Mouse (Mus musculus) cerebellum, adult 2 months (tissue): ENCODE measurements around the gene 1700017B05Rik. TPM values are rescaled to one million over a fixed set of nuclear protein-coding genes. Genes with fewer than 3 reads are reported as not detected.
A peak's percentile ranks its signal among the peaks of the same experiment; 100 is the strongest.
"Not testable (repeated sequence)": the region's sequence is repeated elsewhere in the genome, so short reads cannot be mapped to it uniquely, and the experiment has no call there.

Source experiments
- DNase-seq, 2 experiments: peaks; one replicate each; pipeline ENCODE4 v3.0.0; 2021
- H3K27ac ChIP-seq: fragments of 200-500 bp; 2 replicates; pipeline ENCODE4 v1.5.1; 2012; ENCODE audit warnings: low read length, control low read depth, inconsistent platforms; ENCODE audit not compliant: insufficient read depth
- H3K27me3 ChIP-seq: fragments of 200-500 bp; 2 replicates; pipeline ENCODE4 v1.6.1; 2012; ENCODE audit warnings: inconsistent platforms, mild to moderate bottlenecking, low read length, moderate library complexity; ENCODE audit not compliant: control insufficient read depth, insufficient read depth
- H3K4me1 ChIP-seq: fragments of 200-500 bp; 2 replicates; pipeline ENCODE4 v1.6.1; 2011; ENCODE audit warnings: low read length; ENCODE audit not compliant: control insufficient read depth, insufficient read depth
- H3K4me3 ChIP-seq: fragments of 200-500 bp; replicated peaks from 2 replicates; pipeline ENCODE3; 2011; ENCODE audit warnings: mild to moderate bottlenecking, low read depth, low read length, control low read depth; ENCODE audit not compliant: insufficient read depth
- CTCF ChIP-seq: fragments of 200-500 bp; IDR thresholded peaks from 2 replicates; pipeline ENCODE4 v1.5.1; 2011; ENCODE audit warnings: low read depth, mild to moderate bottlenecking, control low read depth, low read length, moderate library complexity, borderline replicate concordance; ENCODE audit not compliant: insufficient read depth
- POLR2A ChIP-seq: fragments of 200-500 bp; IDR thresholded peaks from 2 replicates; pipeline ENCODE4 v1.6.1; 2011; ENCODE audit warnings: low read length, control low read depth, borderline replicate concordance; ENCODE audit not compliant: insufficient read depth
- WGBS: fragments of 180-500 bp; shearing (Covaris S2); methylation state at CpG from one replicate; pipeline ENCODE4 v1.1.7; 2018; 5-methylcytosine and 5-hydroxymethylcytosine counted together
- polyA plus RNA-seq: library from polyadenylated mRNA; depleted of rRNA; stranded (reverse); fragments of >200 nt; gene quantifications from 2 replicates; pipeline ENCODE4 v1.2.3, GENCODE M21; 2012; rRNA removed

The 1700017B05Rik gene
- polyA plus RNA-seq, result 4.9 and 6.0 TPM in 2 replicates

DNA sequence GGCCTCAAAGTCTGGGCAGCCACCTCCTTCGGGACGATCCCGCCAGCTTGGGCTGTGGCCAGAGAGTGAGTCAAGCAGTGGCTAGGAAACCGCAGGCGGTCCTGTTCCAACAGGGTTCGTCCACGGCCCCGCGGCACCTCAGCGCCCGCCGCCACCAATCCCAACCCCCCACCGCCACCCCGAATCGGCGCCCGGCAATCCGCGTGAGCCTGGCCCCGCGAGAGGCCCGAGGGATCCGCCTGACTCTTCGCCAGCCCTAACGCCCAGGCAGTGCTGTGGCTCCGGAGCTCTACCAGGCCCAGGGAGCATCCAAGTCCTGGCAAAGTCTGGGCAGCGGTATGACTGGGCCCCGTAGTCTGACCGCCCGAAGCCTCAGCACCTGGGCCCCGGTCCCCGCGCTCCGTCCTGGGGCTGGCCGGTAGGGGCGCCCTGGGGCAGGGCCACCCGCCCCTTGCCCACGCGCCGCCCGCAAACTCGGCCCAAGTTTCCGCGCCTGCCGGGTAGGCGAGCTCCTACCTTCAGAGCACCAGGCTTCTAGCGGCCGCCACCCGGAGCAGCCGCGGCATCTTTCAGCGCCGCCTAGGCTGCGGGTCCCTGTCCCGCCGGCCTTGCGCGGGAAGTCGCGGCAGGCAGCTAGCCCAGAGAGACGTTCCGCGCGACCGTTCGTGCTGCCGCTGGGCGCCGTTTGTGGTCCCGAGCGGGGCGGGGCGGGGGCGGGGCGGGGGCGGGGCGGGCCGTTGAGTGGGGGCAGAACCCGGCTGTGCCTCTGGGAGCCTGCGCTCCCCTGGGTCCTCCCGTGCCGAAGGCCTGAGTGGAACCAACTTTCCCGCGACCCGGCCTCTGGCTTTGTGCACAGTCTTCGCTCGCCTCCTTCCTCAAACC, at the start of gene 1700017B05Rik:
1700017B05Rik (minus strand) TSS at position 700 of the 882 bp plus-strand sequence.
- no peak within 1 kb of the TSS; the same call in 1 of the 2 replicates for H3K27ac ChIP-seq
- H3K4me3 ChIP-seq, result peak within 1 kb of the TSS; percentile 60
- 2% methylated on average over 86 of the region's 87 CpGs for WGBS
- no peaks in the 10 kb centered on the region; the same call in 1 of the 2 replicates for H3K4me1 ChIP-seq
- H3K27me3 ChIP-seq, result no peaks in the 10 kb centered on the region
- TF ChIP-seq CTCF (peak; percentile 26; the same call in 1 of the 2 replicates), POLR2A (no peak)
- DNase-seq, result peak; percentile 68 to 79

DNA sequence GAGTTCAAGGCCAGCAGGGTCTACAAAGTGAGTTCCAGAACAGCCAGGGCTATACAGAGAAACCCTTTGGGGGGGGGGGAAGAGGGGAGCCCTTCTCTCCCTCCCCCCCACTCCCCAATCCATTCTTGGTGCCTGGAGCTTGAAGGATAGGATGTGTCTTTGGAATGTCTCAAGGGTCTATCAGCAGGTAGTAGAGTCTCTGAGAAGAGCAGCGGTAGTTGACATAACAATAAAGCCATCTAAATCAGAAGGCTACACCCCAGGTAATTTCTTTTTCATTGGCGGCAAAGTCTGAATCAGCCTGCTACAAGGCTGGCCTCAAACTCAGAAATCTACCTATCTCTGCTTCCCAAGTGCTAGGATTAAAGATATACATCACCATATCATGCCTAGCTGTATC, 48.5 kb upstream of the 1700017B05Rik start:
- TF ChIP-seq POLR2A (no peak), CTCF (no peak)
- no peak for DNase-seq

DNA sequence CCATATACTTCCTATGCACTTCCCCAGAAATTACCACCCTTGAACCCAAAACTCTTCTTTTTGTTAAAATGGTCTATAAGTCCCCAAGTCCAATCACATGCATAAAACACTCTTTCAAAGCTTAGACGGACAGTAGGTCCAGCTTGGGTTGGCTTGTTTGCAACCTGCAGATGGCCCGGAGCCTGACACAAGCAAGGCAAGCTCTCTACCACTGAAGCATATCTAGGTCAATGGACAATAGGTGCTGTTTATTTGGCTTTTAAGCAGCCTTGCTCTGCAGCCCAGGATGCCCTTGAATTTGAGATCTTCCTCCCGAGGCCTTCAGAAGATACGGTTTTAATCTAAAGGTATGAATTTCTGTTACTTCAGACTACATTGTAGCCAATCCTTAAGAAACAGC, 46.9 kb upstream of the 1700017B05Rik start:
- no peak overlapping the region for H3K4me3 ChIP-seq
- no peak for TF ChIP-seq POLR2A
- no peak for TF ChIP-seq CTCF
- H3K27ac ChIP-seq, result no peak overlapping the region
- H3K4me1 ChIP-seq, result no peaks in the 10 kb centered on the region; the same call in 1 of the 2 replicates
- H3K27me3 ChIP-seq, result no peaks in the 10 kb centered on the region
- peak; percentile 10 to 35 for DNase-seq
- 21% methylated on average over 4 of the region's 4 CpGs for WGBS

More for the DNA sequence above, 48.5 kb upstream of the 1700017B05Rik start:
- Histone ChIP-seq H3K27me3 (no peaks in the 10 kb centered on the region), H3K4me1 (no peaks in the 10 kb centered on the region; the same call in 1 of the 2 replicates), H3K27ac (no peak overlapping the region), H3K4me3 (no peak overlapping the region)
- 93% methylated on average over 2 of the region's 2 CpGs for WGBS

DNA sequence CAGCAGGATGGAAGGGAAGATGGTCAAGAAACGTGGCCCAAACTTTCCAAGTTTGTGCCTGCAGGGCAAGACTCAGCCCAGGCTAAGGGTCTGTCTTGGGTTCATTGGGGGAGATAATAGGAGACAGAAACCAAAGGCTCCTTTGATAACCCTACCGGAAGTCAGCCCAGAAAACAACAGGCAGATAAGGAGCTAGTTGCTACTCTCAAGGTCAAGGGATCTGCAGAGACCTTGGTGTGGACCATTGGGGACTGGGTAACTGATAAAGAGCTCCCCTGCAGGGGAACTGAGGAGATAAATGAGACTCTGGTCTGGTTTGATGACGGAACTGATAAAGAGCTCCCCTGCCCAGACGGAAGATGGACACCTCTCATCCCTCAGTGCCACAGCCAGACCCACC, 45.0 kb upstream of the 1700017B05Rik start:
- H3K27me3 ChIP-seq, result no peaks in the 10 kb centered on the region
- no peak for TF ChIP-seq CTCF
- no peak for TF ChIP-seq POLR2A
- 89% methylated on average over 4 of the region's 4 CpGs for WGBS
- H3K27ac ChIP-seq, result no peak overlapping the region
- no peak overlapping the region for H3K4me3 ChIP-seq
- H3K4me1 ChIP-seq, result no peaks in the 10 kb centered on the region; the same call in 1 of the 2 replicates
- no peak for DNase-seq

DNA sequence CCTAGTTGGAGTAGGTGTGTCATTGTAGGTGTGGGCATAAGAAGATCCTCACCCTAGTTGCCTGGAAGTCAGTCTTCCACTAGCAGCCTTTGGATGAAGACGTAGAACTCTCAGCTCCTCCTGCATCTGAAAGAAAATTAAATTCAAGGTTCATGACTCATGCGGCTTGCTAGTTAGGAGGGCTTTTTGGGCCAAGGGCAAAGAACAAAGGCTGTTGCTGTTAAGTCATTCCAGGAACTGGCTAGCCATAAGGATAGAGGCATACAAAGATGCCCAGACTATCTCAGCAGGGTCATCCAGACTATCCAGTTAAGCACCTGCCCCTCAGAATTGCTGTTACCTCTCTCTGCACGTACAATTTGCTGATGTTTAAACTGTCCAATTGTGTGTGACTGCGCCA, 42.3 kb upstream of the 1700017B05Rik start:
- 89% methylated on average over 4 of the region's 4 CpGs for WGBS
- not testable (repeated sequence) for DNase-seq, H3K4me3 ChIP-seq, H3K4me1 ChIP-seq, H3K27me3 ChIP-seq, H3K27ac ChIP-seq

DNA sequence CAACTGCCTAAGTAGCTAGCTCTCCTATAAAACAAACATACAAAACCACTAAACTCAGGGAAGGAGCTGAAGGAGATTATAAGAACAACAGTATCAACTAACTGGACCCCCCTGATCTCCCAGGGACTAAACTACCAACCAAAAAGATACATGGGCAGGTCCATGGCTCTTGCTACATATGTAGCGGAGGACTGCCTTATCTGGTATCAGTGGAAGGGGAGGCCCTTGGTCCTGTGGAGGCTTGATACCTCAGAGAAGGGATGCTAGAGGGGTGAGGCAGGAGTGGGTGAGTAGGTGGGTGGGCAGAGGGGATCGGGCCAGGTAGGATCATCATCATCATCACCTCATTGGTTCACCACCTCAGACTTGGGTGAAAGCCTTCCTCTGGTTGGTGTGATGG, 41.8 kb upstream of the 1700017B05Rik start:
- Histone ChIP-seq H3K27me3 (no peaks in the 10 kb centered on the region), H3K27ac (no peak overlapping the region), H3K4me1 (no peaks in the 10 kb centered on the region), H3K4me3 (no peak overlapping the region)
- WGBS, result 96% methylated on average over 2 of the region's 2 CpGs
- DNase-seq, result no peak
- no peak for TF ChIP-seq POLR2A
- TF ChIP-seq CTCF, result no peak

DNA sequence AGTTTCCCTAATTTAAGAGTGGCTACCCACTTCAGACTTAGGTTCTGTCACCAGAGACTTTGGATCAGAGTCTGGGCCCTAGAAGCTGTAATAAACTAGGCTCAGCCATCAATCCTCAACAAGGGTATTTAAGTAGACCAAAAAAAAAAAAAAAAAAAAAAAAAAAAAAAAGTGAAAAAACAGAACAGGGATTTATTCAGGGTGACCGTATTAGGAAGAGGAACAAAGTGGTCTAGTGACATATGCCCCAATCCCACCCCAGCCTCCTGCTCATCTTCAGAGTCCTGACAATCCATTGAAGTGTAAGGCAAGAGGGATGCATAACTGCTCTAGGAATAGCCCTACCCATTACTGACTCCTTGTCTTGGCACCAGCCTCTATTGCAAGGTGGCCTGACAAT, 40.9 kb upstream of the 1700017B05Rik start:
- Histone ChIP-seq H3K27ac (no peak overlapping the region), H3K4me3 (no peak overlapping the region), H3K27me3 (no peaks in the 10 kb centered on the region), H3K4me1 (no peaks in the 10 kb centered on the region)
- 100% methylated on average over 1 of the region's 1 CpGs for WGBS
- no peak for DNase-seq
- no peak for TF ChIP-seq POLR2A
- TF ChIP-seq CTCF, result no peak

DNA sequence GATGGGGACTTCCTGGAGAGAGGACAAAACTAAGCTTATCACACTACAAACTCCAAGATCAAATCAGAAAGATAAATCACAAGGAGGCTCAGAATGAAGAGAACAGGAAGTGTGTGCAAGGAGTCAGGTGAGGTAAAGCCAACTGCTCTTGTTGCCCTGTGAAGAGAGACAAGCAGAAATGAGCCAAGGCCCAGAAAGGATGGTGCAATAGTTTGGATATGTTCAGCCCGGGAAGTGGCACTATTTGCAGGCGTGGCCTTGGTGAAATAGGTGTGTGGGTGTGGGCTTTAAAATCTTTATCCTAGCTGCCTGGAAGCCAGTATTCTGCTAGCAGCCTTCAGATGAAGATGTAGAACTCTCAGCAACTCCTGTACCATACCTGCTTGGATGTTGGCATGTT, 38.4 kb upstream of the 1700017B05Rik start:
- WGBS, result 81% methylated on average over 2 of the region's 2 CpGs
- DNase-seq, result no peak
- Histone ChIP-seq H3K27ac (no peak overlapping the region), H3K4me3 (no peak overlapping the region), H3K4me1 (no peaks in the 10 kb centered on the region), H3K27me3 (no peaks in the 10 kb centered on the region; the same call in 1 of the 2 replicates)
- TF ChIP-seq CTCF, result no peak
- no peak for TF ChIP-seq POLR2A
